Mouse (Mus musculus) CD4-positive, CD25-positive, alpha-beta regulatory T cell (primary cell): ENCODE measurements around the gene Gm6710. TPM values are rescaled to one million over a fixed set of nuclear protein-coding genes. Genes with fewer than 3 reads are reported as not detected.

Experiments
- polyA plus RNA-seq: library from polyadenylated mRNA; unstranded; fragments of 100-300 nt; shearing (Covaris generic); gene quantifications from one replicate; pipeline ENCODE4 v1.2.1, GENCODE M21; 2017

The Gm6710 gene
- polyA plus RNA-seq = 5.1 TPM

DNA sequence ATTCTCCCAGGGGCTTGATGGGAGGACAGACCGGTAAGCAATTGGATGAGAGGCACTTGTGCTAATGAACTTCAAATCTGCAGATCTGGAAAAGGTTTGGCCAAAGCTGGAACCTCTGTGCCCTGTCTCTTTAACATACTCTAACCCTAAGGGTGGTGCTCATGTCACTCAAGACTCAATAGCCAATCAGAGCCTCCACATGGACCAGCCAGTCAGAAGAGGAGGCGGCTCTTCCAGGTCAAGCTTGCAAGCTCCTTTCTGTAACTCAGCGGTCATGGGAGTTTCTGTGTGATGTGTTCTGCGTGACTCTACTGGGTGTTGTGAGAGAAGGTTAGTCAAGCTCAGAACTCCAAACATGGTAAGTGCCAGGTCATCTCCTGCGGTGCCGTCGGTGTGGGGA, at the start of gene Gm6710:
TSS of gene Gm6710 (plus strand) at position 196 of the 400 bp plus-strand sequence.

Other genes starting within 250 kb of the Gm6710 start
- gene Gm11007, start 225.2 kb upstream of the Gm6710 start, polyA plus RNA-seq = 6.3 TPM
- gene Zfp969, start 165.6 kb upstream of the Gm6710 start, polyA plus RNA-seq = not detected
- 6.3 TPM for gene Gm2007, start 127.7 kb upstream of the Gm6710 start, polyA plus RNA-seq
- not detected for gene Gm14288, start 68.1 kb upstream of the Gm6710 start, polyA plus RNA-seq
- 5.1 TPM for gene Zfp966, start 61.9 kb downstream of the Gm6710 start, polyA plus RNA-seq
- 2.6 TPM for gene Gm2026, start 96.1 kb downstream of the Gm6710 start, polyA plus RNA-seq